7 mouse cellular contexts compared by ENCODE assay signal in the genomic region with DNA sequence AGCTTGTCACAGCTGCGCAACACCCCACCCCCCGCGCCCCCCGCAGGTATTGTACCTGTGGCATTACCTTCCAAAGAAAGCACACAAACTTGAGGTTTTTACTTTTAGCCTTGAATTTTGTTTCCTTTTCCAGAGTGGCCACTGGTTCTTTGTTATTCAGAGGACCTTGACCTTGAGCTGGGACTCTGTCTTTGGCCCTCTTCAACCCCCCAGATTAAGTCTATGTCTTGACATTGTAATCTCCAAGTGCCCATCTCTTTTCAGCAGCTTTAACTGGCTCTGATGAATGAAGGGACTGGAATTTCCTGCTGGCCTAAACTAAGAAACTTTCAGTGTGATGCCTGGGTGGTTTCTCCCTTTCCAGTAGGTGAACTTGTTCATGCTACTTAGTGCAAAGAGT. TPM values are rescaled to one million over a fixed set of nuclear protein-coding genes. Genes with fewer than 3 reads are reported as not detected.
A peak's percentile ranks its signal among the peaks of the same experiment; 100 is the strongest.
DNase-seq lines count a peak whose midpoint lies in the region; ATAC-seq and TF ChIP-seq lines count a peak whose summit lies in the region.

No protein-coding gene starts in this region.

- DNase-seq in hindbrain, embryonic 11.5 days (ENCODE audit: low spot score): no peak
- no peak for DNase-seq in liver, postnatal 0 days
- DNase-seq in thymus, postnatal 4 days: no peak
- no peak for DNase-seq in spleen, postnatal 36 days (ENCODE audit: low spot score in 2 of 2)
- DNase-seq in cerebellum, postnatal 36 days: no peak

- peak overlapping the region; percentile 94 for H3K4me2 ChIP-seq in hindbrain, embryonic 11.5 days (replicated peaks; ENCODE audit: low read depth, low read length)
- peak overlapping the region; percentile 95 for H3K4me2 ChIP-seq in liver, postnatal 0 days (ENCODE audit: low read depth, low read length)

- peak overlapping the region; percentile 83; the same call in 1 of the 2 replicates for H3K9ac ChIP-seq in ES-Bruce4 (ENCODE audit: low read depth, poor library complexity, severe bottlenecking)
- H3K9ac ChIP-seq in hindbrain, embryonic 11.5 days (ENCODE audit: low read depth, low read length): peak overlapping the region; percentile 94
- H3K9ac ChIP-seq in liver, postnatal 0 days (replicated peaks): no peak overlapping the region; the same call in 1 of the 2 replicates

- TF ChIP-seq EP300 in ES-Bruce4 (IDR thresholded peaks at IDR 0.05; ENCODE audit: insufficient read depth, low read depth, low read length): no peak
- no peak for TF ChIP-seq EP300 in liver, postnatal 0 days (IDR thresholded peaks at IDR 0.05; ENCODE audit: low read depth)

- H3K4me1 ChIP-seq in E14TG2a.4 (replicated peaks; ENCODE audit: low read depth, low read length) (peaks cover 35% of the 10 kb centered on the region), ES-Bruce4 (ENCODE audit: control insufficient read depth, insufficient read depth, low read length) (no peaks in the 10 kb centered on the region)
- H3K4me1 ChIP-seq in hindbrain, embryonic 11.5 days (replicated peaks; ENCODE audit: control insufficient read depth, insufficient read depth, low read length): peaks cover 2% of the 10 kb centered on the region
- H3K4me1 ChIP-seq in liver, postnatal 0 days (ENCODE audit: insufficient read depth): peaks cover 8% of the 10 kb centered on the region; the same call in 1 of the 2 replicates

- H3K9me3 ChIP-seq in E14TG2a.4 (ENCODE audit: low read length) (peaks cover 12% of the 10 kb centered on the region), ES-Bruce4 (replicated peaks; ENCODE audit: control insufficient read depth, insufficient read depth, low read length, poor library complexity, severe bottlenecking) (no peaks in the 10 kb centered on the region)
- H3K9me3 ChIP-seq in hindbrain, embryonic 11.5 days (ENCODE audit: control insufficient read depth, low read length): no peaks in the 10 kb centered on the region
- no peaks in the 10 kb centered on the region for H3K9me3 ChIP-seq in liver, postnatal 0 days (ENCODE audit: low read length)

- H3K36me3 ChIP-seq in E14TG2a.4 (ENCODE audit: insufficient read depth, low read length): no peaks in the 10 kb centered on the region
- no peaks in the 10 kb centered on the region for H3K36me3 ChIP-seq in ES-Bruce4 (ENCODE audit: control insufficient read depth, insufficient read depth, low read length, poor library complexity, severe bottlenecking)
- H3K36me3 ChIP-seq in hindbrain, embryonic 11.5 days (ENCODE audit: control insufficient read depth, insufficient read depth, low read length): no peaks in the 10 kb centered on the region
- no peaks in the 10 kb centered on the region for H3K36me3 ChIP-seq in liver, postnatal 0 days (replicated peaks; ENCODE audit: insufficient read depth, low read length)

- ATAC-seq in hindbrain, embryonic 11.5 days (ENCODE audit: low FRiP score): no peak
- no peak for ATAC-seq in liver, postnatal 0 days

- 17% methylated on average over 4 of the region's 4 CpGs for WGBS in hindbrain, embryonic 11.5 days
- 40% methylated on average over 4 of the region's 4 CpGs for WGBS in liver, postnatal 0 days (ENCODE audit: insufficient replicate concordance)

- H3K27ac ChIP-seq in ES-Bruce4 (ENCODE audit: insufficient read depth, low read length): no peak overlapping the region
- no peak overlapping the region for H3K27ac ChIP-seq in hindbrain, embryonic 11.5 days (ENCODE audit: low read depth, low read length)
- no peak overlapping the region for H3K27ac ChIP-seq in liver, postnatal 0 days (ENCODE audit: low read depth)

- H3K4me3 ChIP-seq in E14TG2a.4 (replicated peaks; ENCODE audit: low read length) (peak overlapping the region; percentile 91), ES-Bruce4 (ENCODE audit: low read depth, low read length) (peak overlapping the region; percentile 72)
- H3K4me3 ChIP-seq in hindbrain, embryonic 11.5 days (ENCODE audit: low read depth, low read length): peak overlapping the region; percentile 82
- H3K4me3 ChIP-seq in liver, postnatal 0 days (ENCODE audit: low read depth, low read length): peak overlapping the region; percentile 66; the same call in 1 of the 2 replicates

- TF ChIP-seq POLR2A in ES-Bruce4 (IDR thresholded peaks at IDR 0.05; ENCODE audit: insufficient read depth, low read length): no peak

- TF ChIP-seq CTCF in E14TG2a.4 (conservative IDR thresholded peaks at IDR 0.05; ENCODE audit: low read length) (no peak), ES-Bruce4 (IDR thresholded peaks at IDR 0.05; ENCODE audit: low read depth, low read length) (no peak)
- TF ChIP-seq CTCF in liver, postnatal 0 days (IDR thresholded peaks at IDR 0.05; ENCODE audit: low read depth): no peak

- H3K27me3 ChIP-seq in E14TG2a.4 (ENCODE audit: insufficient read depth, low read length) (peaks cover 36% of the 10 kb centered on the region), ES-Bruce4 (ENCODE audit: control insufficient read depth, insufficient read depth, low read length, poor library complexity, severe bottlenecking) (no peaks in the 10 kb centered on the region; the same call in 1 of the 2 replicates)
- H3K27me3 ChIP-seq in hindbrain, embryonic 11.5 days (ENCODE audit: control insufficient read depth, insufficient read depth, low read length): no peaks in the 10 kb centered on the region; the same call in 1 of the 2 replicates
- H3K27me3 ChIP-seq in liver, postnatal 0 days (ENCODE audit: insufficient read depth, low read length): peaks cover 17% of the 10 kb centered on the region

RNA-seq across cellular contexts. Expression of gene Nhsl1, which starts 0.9 kb away (rescaled TPM):
- 26.9 and 28.1 TPM in 2 replicates for polyA plus RNA-seq in ES-Bruce4 (2011; ENCODE audit: insufficient read depth, insufficient read length, low read depth, missing spikeins)
- polyA plus RNA-seq in hindbrain, embryonic 11.5 days (2014; fragmentation: Nextera tagmentation; extraction: Ambion mirVana): 22.2 and 23.4 TPM in 2 replicates
- 0.72 and 0.75 TPM in 2 replicates for polyA plus RNA-seq in liver, postnatal 0 days (2015; fragmentation: Nextera tagmentation; extraction: Ambion mirVana)

Comparison
In these comparisons a context has a peak if more than half of its experiments do, and no peak if none do; other contexts are left out.
1. RNA of gene Nhsl1, which starts 0.9 kb away (polyA plus RNA-seq): 26.9 to 28.1 TPM in ES-Bruce4 and 22.2 to 23.4 TPM in hindbrain, embryonic 11.5 days; 0.72 to 0.75 TPM in liver, postnatal 0 days; every median in the first group is over 10 times any median in the second.
2. Peak in every context shown above with its lines, with median percentiles within 50 percentile points of each other: H3K4me3 ChIP-seq.